Mouse (Mus musculus) hindbrain, postnatal 0 days (tissue): ENCODE data around the gene Runx3. TPM values are rescaled to one million over a fixed set of nuclear protein-coding genes. Genes with fewer than 3 reads are reported as not detected.

ENCODE experiments used
- ATAC-seq: fragments of 200-750 bp; cut with Nextera tagmentation; 2 replicates; pipeline ENCODE4 v1.8.0; 2017; ENCODE audit warnings: mild to moderate bottlenecking, moderate TSS enrichment, moderate library complexity
- DNase-seq: peaks from one replicate; pipeline ENCODE4 v3.0.0-alpha.2; 2015; ENCODE audit warnings: low spot score
- H3K27ac ChIP-seq: fragments of 300-500 bp; sonication (generic); 2 replicates; pipeline ENCODE4 v1.5.1; 2014; ENCODE audit warnings: mild to moderate bottlenecking
- H3K27me3 ChIP-seq: fragments of 300-500 bp; sonication (generic); 2 replicates; pipeline ENCODE4 v1.6.1; 2014; ENCODE audit warnings: low read length, mixed read lengths; ENCODE audit not compliant: insufficient read depth
- H3K36me3 ChIP-seq: fragments of 300-500 bp; sonication (generic); 2 replicates; pipeline ENCODE4 v1.6.1; 2014; ENCODE audit warnings: low read length, mixed read lengths; ENCODE audit not compliant: insufficient read depth
- H3K4me1 ChIP-seq: fragments of 300-500 bp; sonication (generic); 2 replicates; pipeline ENCODE4 v1.6.1; 2014; ENCODE audit warnings: antibody characterized with exemption, low read length, mixed read lengths; ENCODE audit not compliant: insufficient read depth
- H3K4me2 ChIP-seq: fragments of 300-500 bp; sonication (generic); 2 replicates; pipeline ENCODE4 v1.6.1; 2014; ENCODE audit warnings: low read depth, mild to moderate bottlenecking, low read length, moderate library complexity, mixed read lengths
- H3K4me3 ChIP-seq: fragments of 300-500 bp; sonication (generic); 2 replicates; pipeline ENCODE4 v1.5.1; 2014; ENCODE audit warnings: low read length
- H3K9ac ChIP-seq: fragments of 300-500 bp; sonication (generic); replicated peaks from 2 replicates; pipeline ENCODE4 v1.6.1; 2014; ENCODE audit warnings: mild to moderate bottlenecking, low read length, moderate library complexity, mixed read lengths
- H3K9me3 ChIP-seq: fragments of 300-500 bp; sonication (generic); 2 replicates; pipeline ENCODE4 v1.6.1; 2016; ENCODE audit warnings: low read length, mixed read lengths
- CTCF ChIP-seq: IDR thresholded peaks from 2 replicates; pipeline ENCODE4 v1.5.1; 2016; ENCODE audit warnings: antibody characterized with exemption, control low read depth, low read depth
- WGBS: fragments of 180-500 bp; shearing (Covaris S2); extraction: QIAGEN DNeasy Blood & Tissue Kit; methylation state at CpG from one replicate; pipeline ENCODE4 v1.1.7; 2014; 5-methylcytosine and 5-hydroxymethylcytosine counted together
- polyA plus RNA-seq: library from polyadenylated mRNA; unstranded; fragments of >200 nt; fragmentation: Nextera tagmentation; extraction: Ambion mirVana; gene quantifications from 2 replicates; pipeline ENCODE4 v1.2.1, GENCODE M21; 2015
- total RNA-seq: library from RNA; depleted of rRNA; stranded (reverse); fragments of >200 nt; gene quantifications from 2 replicates; pipeline ENCODE4 v1.2.3, GENCODE M21; 2014

Gene Runx3
- total and polyA plus RNA-seq, 2 experiments from 2014 or later = not detected

- no peaks in the 10 kb centered on the region for H3K9me3 ChIP-seq
- no peak overlapping the region for H3K4me3 ChIP-seq
- no peak overlapping the region for H3K9ac ChIP-seq
- 89% methylated on average over 17 of the region's 17 CpGs for WGBS
- no peak for TF ChIP-seq CTCF
- no peak overlapping the region for H3K27ac ChIP-seq
- H3K36me3 ChIP-seq = no peaks in the 10 kb centered on the region
- H3K4me1 ChIP-seq = no peaks in the 10 kb centered on the region
- DNase-seq = no peak
- H3K4me2 ChIP-seq = no peak overlapping the region
- no peak for ATAC-seq
- no peaks in the 10 kb centered on the region for H3K27me3 ChIP-seq
These were observed 22.3 kb upstream of the Runx3 start for GRCm38 (mm10) chr4:135097910-135098891.

- no peak overlapping the region for H3K9ac ChIP-seq
- H3K4me2 ChIP-seq = no peak overlapping the region
- H3K36me3 ChIP-seq = no peaks in the 10 kb centered on the region
- WGBS = 82% methylated on average over 13 of the region's 13 CpGs
- no peak for DNase-seq
- H3K27me3 ChIP-seq = no peaks in the 10 kb centered on the region
- ATAC-seq = no peak
- H3K9me3 ChIP-seq = no peaks in the 10 kb centered on the region
- no peak overlapping the region for H3K4me3 ChIP-seq
- TF ChIP-seq CTCF = no peak
- no peak overlapping the region for H3K27ac ChIP-seq
- H3K4me1 ChIP-seq = no peaks in the 10 kb centered on the region
These were observed 18.3 kb upstream of the Runx3 start for GRCm38 (mm10) chr4:135102019-135102740.

- Histone ChIP-seq H3K36me3 (no peaks in the 10 kb centered on the region), H3K27me3 (no peaks in the 10 kb centered on the region), H3K9me3 (no peaks in the 10 kb centered on the region), H3K4me2 (no peak overlapping the region), H3K27ac (no peak overlapping the region), H3K4me1 (no peaks in the 10 kb centered on the region), H3K4me3 (no peak overlapping the region), H3K9ac (no peak overlapping the region)
- ATAC-seq = no peak
- WGBS = 45% methylated on average over 4 of the region's 4 CpGs
- no peak for TF ChIP-seq CTCF
- no peak for DNase-seq
These were observed 17.7 kb upstream of the Runx3 start for GRCm38 (mm10) chr4:135102761-135103160.

- Histone ChIP-seq H3K27ac (no peak overlapping the region), H3K9ac (no peak overlapping the region), H3K4me2 (no peak overlapping the region), H3K36me3 (no peaks in the 10 kb centered on the region), H3K9me3 (no peaks in the 10 kb centered on the region), H3K27me3 (no peaks in the 10 kb centered on the region), H3K4me1 (no peaks in the 10 kb centered on the region), H3K4me3 (no peak overlapping the region)
- 76% methylated on average over 5 of the region's 5 CpGs for WGBS
- no peak for TF ChIP-seq CTCF
- no peak for ATAC-seq
- DNase-seq = no peak
These were observed 16.7 kb upstream of the Runx3 start for GRCm38 (mm10) chr4:135103800-135104199.

- no peak overlapping the region for H3K4me3 ChIP-seq
- H3K27ac ChIP-seq = no peak overlapping the region
- H3K36me3 ChIP-seq = no peaks in the 10 kb centered on the region
- 62% methylated on average over 4 of the region's 4 CpGs for WGBS
- H3K4me1 ChIP-seq = no peaks in the 10 kb centered on the region
- H3K27me3 ChIP-seq = no peaks in the 10 kb centered on the region
- H3K9ac ChIP-seq = no peak overlapping the region
- TF ChIP-seq CTCF = no peak
- H3K9me3 ChIP-seq = no peaks in the 10 kb centered on the region
- ATAC-seq (no peak), DNase-seq (no peak)
- no peak overlapping the region for H3K4me2 ChIP-seq
These were observed 13.5 kb upstream of the Runx3 start for GRCm38 (mm10) chr4:135106968-135107367.

- H3K27me3 ChIP-seq = no peaks in the 10 kb centered on the region
- H3K27ac ChIP-seq = no peak overlapping the region
- no peak overlapping the region for H3K4me3 ChIP-seq
- H3K4me2 ChIP-seq = no peak overlapping the region
- no peaks in the 10 kb centered on the region for H3K36me3 ChIP-seq
- H3K4me1 ChIP-seq = no peaks in the 10 kb centered on the region
- H3K9ac ChIP-seq = no peak overlapping the region
- ATAC-seq (no peak), DNase-seq (no peak)
- 75% methylated on average over 3 of the region's 3 CpGs for WGBS
- no peak for TF ChIP-seq CTCF
- H3K9me3 ChIP-seq = no peaks in the 10 kb centered on the region
These were observed 11.8 kb upstream of the Runx3 start for GRCm38 (mm10) chr4:135108666-135109065.
